Mouse (Mus musculus) lung, postnatal 0 days (tissue): Measurements from ENCODE around the gene Cdk13. TPM values are rescaled to one million over a fixed set of nuclear protein-coding genes. Genes with fewer than 3 reads are reported as not detected.

ENCODE experiments used
- ATAC-seq: fragments of 200-750 bp; cut with Nextera tagmentation; 2 replicates; pipeline ENCODE4 v1.8.0; 2017; ENCODE audit warnings: moderate library complexity
- DNase-seq: peaks from one replicate; pipeline ENCODE4 v3.0.0-alpha.2; 2016; ENCODE audit warnings: low spot score
- H3K27ac ChIP-seq: fragments of 300-500 bp; sonication (generic); 2 replicates; pipeline ENCODE4 v1.5.1; 2014; ENCODE audit warnings: antibody characterized with exemption, mild to moderate bottlenecking, low read length, mixed read lengths
- H3K27me3 ChIP-seq: fragments of 300-500 bp; sonication (generic); replicated peaks from 2 replicates; pipeline ENCODE4 v1.6.1; 2014; ENCODE audit warnings: low read length, mixed read lengths; ENCODE audit not compliant: insufficient read depth
- H3K36me3 ChIP-seq: fragments of 300-500 bp; sonication (generic); 2 replicates; pipeline ENCODE4 v1.6.1; 2014; ENCODE audit warnings: low read length, mixed read lengths; ENCODE audit not compliant: insufficient read depth
- H3K4me1 ChIP-seq: fragments of 300-500 bp; sonication (generic); 2 replicates; pipeline ENCODE4 v1.6.1; 2014; ENCODE audit warnings: antibody characterized with exemption, low read depth, low read length, mixed read lengths; ENCODE audit not compliant: insufficient read depth
- H3K4me2 ChIP-seq: fragments of 300-500 bp; sonication (generic); replicated peaks from 2 replicates; pipeline ENCODE4 v1.6.1; 2014; ENCODE audit warnings: low read depth, mild to moderate bottlenecking, low read length, moderate library complexity, mixed read lengths
- H3K4me3 ChIP-seq: fragments of 300-500 bp; sonication (generic); 2 replicates; pipeline ENCODE4 v1.5.1; 2014; ENCODE audit warnings: low read depth, low read length
- H3K9ac ChIP-seq: fragments of 300-500 bp; sonication (generic); replicated peaks from 2 replicates; pipeline ENCODE4 v1.6.1; 2014; ENCODE audit warnings: low read depth, mild to moderate bottlenecking
- H3K9me3 ChIP-seq: fragments of 300-500 bp; sonication (generic); 2 replicates; pipeline ENCODE4 v1.6.1; 2016; ENCODE audit warnings: low read length, mixed read lengths
- CTCF ChIP-seq: IDR thresholded peaks from 2 replicates; pipeline ENCODE4 v1.5.1; 2016; ENCODE audit warnings: antibody characterized with exemption, mild to moderate bottlenecking
- EP300 ChIP-seq: IDR thresholded peaks from 2 replicates; pipeline ENCODE4 v1.6.1; 2016; ENCODE audit warnings: antibody characterized with exemption, mild to moderate bottlenecking, control low read depth
- WGBS: fragments of 180-500 bp; shearing (Covaris S2); extraction: QIAGEN DNeasy Blood & Tissue Kit; methylation state at CpG from one replicate; pipeline ENCODE4 v1.1.7; 2014; 5-methylcytosine and 5-hydroxymethylcytosine counted together
- polyA plus RNA-seq: library from polyadenylated mRNA; unstranded; fragments of >200 nt; fragmentation: Nextera tagmentation; extraction: Ambion mirVana; gene quantifications from 2 replicates; pipeline ENCODE4 v1.2.1, GENCODE M21; 2015

Gene Cdk13
- polyA plus RNA-seq, 1 experiment from 2014 or later: 12.2 TPM

DNA sequence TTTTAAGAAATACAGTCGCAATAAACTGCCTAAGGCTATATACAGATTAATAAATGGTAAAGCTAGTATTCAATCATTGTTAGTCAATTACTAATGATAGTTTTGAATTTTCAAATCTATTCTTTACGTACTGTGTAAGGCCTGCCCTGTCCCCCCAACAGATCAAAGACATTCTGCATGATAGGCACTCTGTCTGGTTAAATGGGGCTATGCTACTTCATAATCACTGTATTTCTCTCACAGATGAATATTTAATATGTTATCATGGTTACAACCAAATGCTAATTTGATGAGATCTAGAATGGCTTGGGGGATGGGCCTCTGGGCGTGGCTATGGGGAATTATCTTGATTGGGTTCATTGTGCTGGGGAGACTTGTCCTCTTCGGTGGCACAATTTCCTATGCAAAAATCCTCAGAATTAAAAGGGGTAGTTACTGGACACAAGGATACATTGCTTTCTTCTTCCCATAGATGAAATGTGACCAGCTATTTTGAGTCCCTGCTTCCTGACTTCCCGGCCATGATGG lies 96.0 kb downstream of the Cdk13 start:
- WGBS: 86% methylated on average over 5 of the region's 5 CpGs
- Histone ChIP-seq H3K36me3 (no peaks in the 10 kb centered on the region), H3K27me3 (no peaks in the 10 kb centered on the region), H3K4me1 (no peaks in the 10 kb centered on the region), H3K4me2 (no peak overlapping the region), H3K4me3 (no peak overlapping the region), H3K9me3 (no peaks in the 10 kb centered on the region), H3K27ac (no peak overlapping the region), H3K9ac (no peak overlapping the region)
- no peak for ATAC-seq
- no peak for DNase-seq
- TF ChIP-seq CTCF (no peak), EP300 (no peak)

DNA sequence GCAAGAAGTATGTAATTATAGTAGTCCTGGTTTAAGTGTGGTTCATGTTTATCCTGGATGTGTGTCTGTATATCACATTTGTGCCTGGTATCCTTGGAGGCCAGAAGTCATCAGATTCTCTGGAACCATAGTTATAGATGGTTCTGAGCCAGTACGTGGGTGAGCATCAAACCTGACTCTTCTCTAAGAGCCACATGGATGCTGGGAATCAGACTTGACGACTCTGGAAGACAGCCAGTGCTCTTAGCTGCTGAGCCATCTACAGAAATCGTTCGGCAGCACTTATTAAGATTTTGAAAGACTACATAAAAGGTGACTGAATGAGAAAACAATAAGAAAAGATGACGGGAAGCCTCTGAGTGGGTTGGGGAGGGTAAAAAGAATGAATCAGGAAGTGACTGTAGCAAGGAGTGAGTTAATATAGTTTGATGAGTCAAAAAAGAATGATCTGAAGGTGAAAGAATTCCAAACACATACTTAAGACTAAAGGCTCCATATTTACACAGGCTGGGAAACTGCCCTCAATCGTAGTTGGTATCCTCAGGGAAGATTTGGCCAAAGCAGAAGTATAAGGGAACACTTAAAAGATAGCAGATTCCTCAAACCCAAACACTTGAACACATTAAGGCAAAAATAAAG lies 99.6 kb downstream of the Cdk13 start:
- Histone ChIP-seq H3K4me3 (no peak overlapping the region), H3K36me3 (no peaks in the 10 kb centered on the region), H3K9me3 (no peaks in the 10 kb centered on the region), H3K27ac (no peak overlapping the region), H3K4me1 (no peaks in the 10 kb centered on the region), H3K4me2 (no peak overlapping the region), H3K9ac (no peak overlapping the region), H3K27me3 (no peaks in the 10 kb centered on the region)
- ATAC-seq: no peak
- peak; percentile 14 for DNase-seq
- no peak for TF ChIP-seq EP300
- TF ChIP-seq CTCF: no peak
- WGBS: 40% methylated on average over 6 of the region's 6 CpGs

DNA sequence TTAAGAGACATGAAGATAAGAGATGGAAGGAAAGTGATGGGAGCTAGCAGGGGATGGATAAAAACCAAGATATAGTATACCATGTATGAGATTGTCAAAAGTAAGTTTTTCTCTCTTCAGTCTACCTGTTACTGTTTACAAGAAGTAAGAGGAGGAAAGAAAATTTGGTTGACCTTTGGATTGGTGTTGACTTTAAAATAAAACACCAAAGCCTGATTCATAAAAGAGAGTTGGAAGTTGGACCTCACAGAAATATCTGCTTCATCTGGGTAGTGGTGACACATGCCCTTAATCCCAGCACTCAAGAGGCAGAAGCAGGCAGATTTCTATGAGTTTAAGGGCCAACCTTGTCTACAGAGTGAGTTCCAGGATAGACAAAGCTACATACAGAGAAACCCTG lies 102.6 kb downstream of the Cdk13 start:
- no peaks in the 10 kb centered on the region for H3K36me3 ChIP-seq
- no peaks in the 10 kb centered on the region for H3K4me1 ChIP-seq
- no peak overlapping the region for H3K27ac ChIP-seq
- ATAC-seq: no peak
- no peak overlapping the region for H3K9ac ChIP-seq
- no peak overlapping the region for H3K4me2 ChIP-seq
- no peak overlapping the region for H3K4me3 ChIP-seq
- TF ChIP-seq EP300 (no peak), CTCF (no peak)
- no peaks in the 10 kb centered on the region for H3K27me3 ChIP-seq
- DNase-seq: no peak
- H3K9me3 ChIP-seq: no peaks in the 10 kb centered on the region

DNA sequence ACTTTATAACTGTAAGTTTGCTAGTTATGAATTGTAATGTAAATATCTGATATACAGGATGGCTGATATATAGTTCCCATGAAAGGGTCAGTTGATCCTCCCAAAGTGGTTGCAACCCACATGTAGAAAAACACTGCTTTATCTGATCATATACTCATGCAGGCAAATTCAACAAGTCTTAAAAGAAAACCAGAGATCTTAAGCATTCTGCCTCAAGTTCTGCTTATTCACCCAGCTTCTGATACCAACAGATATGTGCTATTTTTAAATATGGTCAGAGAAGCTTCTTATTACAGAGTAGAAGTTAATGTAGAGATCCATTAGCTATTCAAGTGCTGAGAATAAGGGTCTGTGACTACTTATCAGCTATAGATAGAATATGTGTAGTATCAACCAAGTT lies 103.6 kb downstream of the Cdk13 start:
- H3K9me3 ChIP-seq: no peaks in the 10 kb centered on the region
- H3K4me1 ChIP-seq: no peaks in the 10 kb centered on the region
- ATAC-seq: no peak

DNA sequence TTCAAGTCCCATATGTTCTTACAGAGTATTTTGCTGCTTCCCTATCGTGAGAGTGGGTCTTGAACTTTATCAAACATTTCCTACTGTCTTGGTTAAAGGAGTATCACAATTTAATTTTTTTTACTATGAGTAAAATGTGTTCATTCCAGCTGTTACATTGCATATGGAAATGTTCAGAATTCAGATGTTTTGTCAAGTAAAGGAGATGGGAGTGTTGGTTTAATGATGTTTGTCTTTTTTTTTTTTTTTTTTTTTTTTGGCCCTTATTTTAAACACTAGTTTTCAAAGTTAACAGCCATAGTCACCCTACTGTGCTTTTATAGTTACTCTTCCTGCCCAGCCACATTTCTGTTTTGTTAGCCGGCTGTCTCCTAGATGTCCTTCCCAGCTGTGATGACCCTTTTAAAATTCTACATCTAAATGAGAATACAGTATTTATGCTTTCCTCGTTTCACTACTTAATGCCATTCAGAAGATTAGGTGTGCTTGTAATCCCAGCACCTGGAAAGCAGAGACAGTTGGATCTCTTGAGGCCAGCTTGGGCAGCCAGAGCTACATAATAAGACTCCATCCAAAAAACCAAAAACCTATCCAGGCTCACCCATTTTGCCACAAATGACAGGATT lies 104.7 kb downstream of the Cdk13 start:
- Histone ChIP-seq H3K27ac (no peak overlapping the region), H3K9me3 (no peaks in the 10 kb centered on the region), H3K4me1 (no peaks in the 10 kb centered on the region), H3K36me3 (no peaks in the 10 kb centered on the region), H3K4me3 (no peak overlapping the region), H3K27me3 (no peaks in the 10 kb centered on the region), H3K4me2 (no peak overlapping the region), H3K9ac (no peak overlapping the region)
- DNase-seq (no peak), ATAC-seq (no peak)
- WGBS: 85% methylated on average over 3 of the region's 3 CpGs
- no peak for TF ChIP-seq EP300
- TF ChIP-seq CTCF: no peak

More for the DNA sequence above, 103.6 kb downstream of the Cdk13 start:
- H3K4me2 ChIP-seq: no peak overlapping the region
- H3K27me3 ChIP-seq: no peaks in the 10 kb centered on the region
- H3K9ac ChIP-seq: no peak overlapping the region
- no peak for TF ChIP-seq CTCF
- TF ChIP-seq EP300: no peak
- H3K4me3 ChIP-seq: no peak overlapping the region
- no peak for DNase-seq
- H3K36me3 ChIP-seq: no peaks in the 10 kb centered on the region
- no peak overlapping the region for H3K27ac ChIP-seq

DNA sequence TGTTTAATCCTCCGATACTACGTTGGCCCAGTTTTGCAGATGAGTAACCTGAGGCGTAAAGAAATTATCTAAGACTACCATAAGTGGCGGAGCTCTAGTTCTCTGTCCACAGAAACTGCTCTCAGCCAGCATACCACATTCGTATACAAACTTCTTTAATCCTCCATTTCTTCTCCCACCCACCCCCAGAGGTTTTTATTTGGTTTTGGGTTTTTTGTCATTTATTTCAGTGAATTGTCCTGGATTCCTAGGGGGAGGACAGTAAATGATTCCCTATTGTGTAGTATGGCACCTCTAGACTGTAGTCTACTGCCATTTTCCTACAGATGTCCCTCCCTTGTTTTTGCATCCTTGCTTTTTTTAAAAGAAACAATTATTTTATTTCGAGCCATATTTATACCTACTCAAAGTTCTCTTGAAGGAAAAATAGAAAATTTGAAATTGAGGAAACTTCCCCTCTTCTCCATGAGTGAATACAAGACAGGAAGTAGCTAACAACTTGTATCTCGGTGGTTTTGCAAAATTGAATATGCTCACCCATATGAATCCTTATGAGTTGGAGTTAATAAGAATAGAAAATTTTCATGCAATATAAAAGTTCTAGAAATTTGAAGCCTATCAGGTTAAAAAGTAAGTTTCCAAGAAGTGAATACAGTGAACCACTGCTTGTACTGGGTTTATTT lies 108.9 kb downstream of the Cdk13 start:
- Histone ChIP-seq H3K27me3 (no peaks in the 10 kb centered on the region), H3K4me3 (peak overlapping the region; percentile 85), H3K9me3 (no peaks in the 10 kb centered on the region), H3K9ac (peak overlapping the region; percentile 98), H3K27ac (peak overlapping the region; percentile 93), H3K4me2 (peak overlapping the region; percentile 66), H3K36me3 (no peaks in the 10 kb centered on the region), H3K4me1 (no peaks in the 10 kb centered on the region)
- 2% methylated on average over 7 of the region's 7 CpGs for WGBS
- peak; percentile 14 for DNase-seq
- no peak for TF ChIP-seq CTCF
- TF ChIP-seq EP300: no peak
- no peak for ATAC-seq
